9 mouse cellular contexts compared by ENCODE assay signal in the genomic region with DNA sequence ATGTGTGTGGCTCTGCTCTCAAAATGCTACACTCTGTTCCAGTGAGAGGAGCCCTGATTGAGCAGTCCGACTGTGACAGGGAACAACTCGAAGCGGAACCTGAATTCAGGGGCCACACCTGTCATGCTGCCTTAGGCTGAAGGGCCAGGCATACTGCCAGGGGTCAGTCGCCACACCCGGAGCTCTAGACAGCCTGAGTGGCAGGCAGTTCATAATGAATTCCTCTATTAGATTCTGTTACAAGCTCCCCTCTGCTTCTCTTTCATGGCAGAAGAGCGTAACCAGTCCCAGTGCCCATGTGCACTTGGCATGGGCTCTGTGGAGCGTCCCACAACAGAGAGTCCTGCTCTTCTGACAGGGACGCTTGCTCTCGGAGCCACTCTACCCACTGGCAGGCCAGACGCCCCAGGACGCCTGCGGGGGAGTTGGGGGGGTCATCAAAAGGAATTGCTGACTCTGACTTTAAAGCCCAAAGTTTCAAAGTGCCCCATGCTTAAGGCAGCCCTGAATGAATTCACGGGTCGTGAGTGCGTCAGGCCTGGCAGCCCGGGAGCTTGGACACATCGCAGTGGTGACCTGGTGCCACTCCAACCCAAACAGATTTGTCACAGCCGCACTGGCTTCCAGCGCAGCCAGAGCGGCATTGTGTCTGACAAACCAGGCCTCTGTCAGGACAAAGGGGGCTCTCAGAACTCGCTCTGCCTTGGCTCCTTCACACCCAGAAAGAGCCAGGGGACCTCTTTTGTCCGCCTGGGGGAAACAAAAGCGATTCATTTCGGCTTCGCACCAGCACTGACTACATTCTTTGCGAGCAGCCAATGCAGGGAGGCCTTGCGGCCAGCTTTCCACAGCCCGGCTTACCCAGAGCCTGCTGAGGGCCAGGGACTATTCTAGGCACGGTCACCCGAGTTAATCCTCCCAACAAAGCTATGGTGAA.
A peak's percentile ranks its signal among the peaks of the same experiment; 100 is the strongest.
DNase-seq lines count a peak whose midpoint lies in the region; ATAC-seq lines count a peak whose summit lies in the region.
"Had no signal": no experiment of that assay in that cellular context is flagged by ENCODE, and none has a peak within 500 bp of the region (broad histone marks: within the 10 kb centered on the region; RNA-seq: fewer than 3 reads in every experiment).

No protein-coding gene starts in this region.

- H3K27ac ChIP-seq in hindbrain, embryonic 11.5 days (ENCODE audit: low read depth, low read length): peak overlapping the region; percentile 93
- H3K27ac ChIP-seq: liver, embryonic 14.5 days had no signal

- no peak overlapping the region for H3K4me3 ChIP-seq in hindbrain, embryonic 11.5 days (ENCODE audit: low read depth, low read length)

- no peaks in the 10 kb centered on the region for H3K36me3 ChIP-seq in hindbrain, embryonic 11.5 days (ENCODE audit: control insufficient read depth, insufficient read depth, low read length)

- no peaks in the 10 kb centered on the region for H3K9me3 ChIP-seq in hindbrain, embryonic 11.5 days (ENCODE audit: control insufficient read depth, low read length)

- peak; percentile 91 for ATAC-seq in hindbrain, embryonic 11.5 days (ENCODE audit: low FRiP score)

- 12% methylated on average over 30 of the region's 30 CpGs for WGBS in hindbrain, embryonic 11.5 days

- peaks cover 11% of the 10 kb centered on the region for H3K4me1 ChIP-seq in hindbrain, embryonic 11.5 days (replicated peaks; ENCODE audit: control insufficient read depth, insufficient read depth, low read length)

- H3K27me3 ChIP-seq in hindbrain, embryonic 11.5 days (ENCODE audit: control insufficient read depth, insufficient read depth, low read length): no peaks in the 10 kb centered on the region

- H3K9ac ChIP-seq in hindbrain, embryonic 11.5 days (ENCODE audit: low read depth, low read length): peak overlapping the region; percentile 21; the same call in 1 of the 2 replicates
- H3K9ac ChIP-seq: liver, embryonic 14.5 days had no signal

- peak overlapping the region; percentile 20 for H3K4me2 ChIP-seq in hindbrain, embryonic 11.5 days (replicated peaks; ENCODE audit: low read depth, low read length)

- DNase-seq in 3134 (ENCODE audit: extremely low read depth, insufficient read length, low spot score): peak; percentile 73
- peak; percentile 72 to 77 for DNase-seq in cerebellum, postnatal 14 days
- DNase-seq in frontal cortex, postnatal 14 days (ENCODE audit: low spot score in 2 of 2): peak; percentile 29 to 70
- DNase-seq in hindbrain, embryonic 11.5 days (ENCODE audit: low spot score): peak; percentile 82
- peak; percentile 54 to 81 for DNase-seq in left cerebral cortex, postnatal 25 days (ENCODE audit: low spot score in 2 of 2)
- DNase-seq in neural tube, embryonic 10.5 days (ENCODE audit: extremely low spot score, low spot score): peak; percentile 75
- DNase-seq in urinary bladder, postnatal 36 days (ENCODE audit: low spot score in 2 of 2): no peak
- no peak for DNase-seq in spleen, adult 12 weeks (ENCODE audit: low spot score)

- intact Hi-C loops in left cerebral cortex, postnatal 25 days (cut with DNase I): no loop called here

Comparison
In these comparisons a context has a peak if more than half of its experiments do, and no peak if none do; other contexts are left out.
1. DNase-seq: peak in 3134 (single experiment), cerebellum, postnatal 14 days (2 of 2), frontal cortex, postnatal 14 days (2 of 2), hindbrain, embryonic 11.5 days (single experiment), left cerebral cortex, postnatal 25 days (2 of 2) and neural tube, embryonic 10.5 days (single experiment); none in urinary bladder, postnatal 36 days (0 of 2) and spleen, adult 12 weeks (single experiment).